Mouse (Mus musculus) hindbrain, postnatal 0 days (tissue): ENCODE measurements at regions not wholly inside any gene's neighbourhood (a gene's known extent, or its start where the extent isn't known, plus 50 kb on each side); places are given as distances from the start of the nearest gene placed in this dataset.

Experiments
- ATAC-seq: fragments of 200-750 bp; cut with Nextera tagmentation; 2 replicates; pipeline ENCODE4 v1.8.0; 2017; ENCODE audit warnings: mild to moderate bottlenecking, moderate TSS enrichment, moderate library complexity
- DNase-seq: peaks from one replicate; pipeline ENCODE4 v3.0.0-alpha.2; 2015; ENCODE audit warnings: low spot score
- H3K27ac ChIP-seq: fragments of 300-500 bp; sonication (generic); 2 replicates; pipeline ENCODE4 v1.5.1; 2014; ENCODE audit warnings: mild to moderate bottlenecking
- H3K27me3 ChIP-seq: fragments of 300-500 bp; sonication (generic); 2 replicates; pipeline ENCODE4 v1.6.1; 2014; ENCODE audit warnings: low read length, mixed read lengths; ENCODE audit not compliant: insufficient read depth
- H3K36me3 ChIP-seq: fragments of 300-500 bp; sonication (generic); 2 replicates; pipeline ENCODE4 v1.6.1; 2014; ENCODE audit warnings: low read length, mixed read lengths; ENCODE audit not compliant: insufficient read depth
- H3K4me1 ChIP-seq: fragments of 300-500 bp; sonication (generic); 2 replicates; pipeline ENCODE4 v1.6.1; 2014; ENCODE audit warnings: antibody characterized with exemption, low read length, mixed read lengths; ENCODE audit not compliant: insufficient read depth
- H3K4me2 ChIP-seq: fragments of 300-500 bp; sonication (generic); 2 replicates; pipeline ENCODE4 v1.6.1; 2014; ENCODE audit warnings: low read depth, mild to moderate bottlenecking, low read length, moderate library complexity, mixed read lengths
- H3K4me3 ChIP-seq: fragments of 300-500 bp; sonication (generic); 2 replicates; pipeline ENCODE4 v1.5.1; 2014; ENCODE audit warnings: low read length
- H3K9ac ChIP-seq: fragments of 300-500 bp; sonication (generic); replicated peaks from 2 replicates; pipeline ENCODE4 v1.6.1; 2014; ENCODE audit warnings: mild to moderate bottlenecking, low read length, moderate library complexity, mixed read lengths
- H3K9me3 ChIP-seq: fragments of 300-500 bp; sonication (generic); 2 replicates; pipeline ENCODE4 v1.6.1; 2016; ENCODE audit warnings: low read length, mixed read lengths
- CTCF ChIP-seq: IDR thresholded peaks from 2 replicates; pipeline ENCODE4 v1.5.1; 2016; ENCODE audit warnings: antibody characterized with exemption, control low read depth, low read depth
- WGBS: fragments of 180-500 bp; shearing (Covaris S2); extraction: QIAGEN DNeasy Blood & Tissue Kit; methylation state at CpG from one replicate; pipeline ENCODE4 v1.1.7; 2014; 5-methylcytosine and 5-hydroxymethylcytosine counted together

- H3K9ac ChIP-seq: no peak overlapping the region
- no peaks in the 10 kb centered on the region for H3K9me3 ChIP-seq
- DNase-seq (no peak), ATAC-seq (no peak)
- no peaks in the 10 kb centered on the region for H3K36me3 ChIP-seq
- H3K27ac ChIP-seq: no peak overlapping the region
- 85% methylated on average over 8 of the region's 8 CpGs for WGBS
- no peaks in the 10 kb centered on the region for H3K27me3 ChIP-seq
- peaks cover 15% of the 10 kb centered on the region; the same call in 1 of the 2 replicates for H3K4me1 ChIP-seq
- no peak for TF ChIP-seq CTCF
- no peak overlapping the region for H3K4me3 ChIP-seq
- H3K4me2 ChIP-seq: no peak overlapping the region
Observed at GRCm38 (mm10) chr13:52019647-52020046, 173.2 kb downstream of the Gadd45g start.

GRCm38 (mm10) chr13:52021150-52021549 lies 174.7 kb downstream of the Gadd45g start:
- Histone ChIP-seq H3K36me3 (no peaks in the 10 kb centered on the region), H3K4me3 (no peak overlapping the region), H3K9me3 (no peaks in the 10 kb centered on the region), H3K27me3 (no peaks in the 10 kb centered on the region), H3K4me2 (no peak overlapping the region), H3K4me1 (peaks cover 17% of the 10 kb centered on the region), H3K9ac (no peak overlapping the region), H3K27ac (no peak overlapping the region)
- DNase-seq (no peak), ATAC-seq (no peak)
- 35% methylated on average over 11 of the region's 11 CpGs for WGBS
- TF ChIP-seq CTCF: no peak

GRCm38 (mm10) chr13:52021828-52022227 lies 175.3 kb downstream of the Gadd45g start:
- 56% methylated on average over 6 of the region's 6 CpGs for whole genome bisulfite sequencing
- no peak for ATAC-seq
- Histone ChIP-seq H3K9me3 (no peaks in the 10 kb centered on the region), H3K4me3 (no peak overlapping the region), H3K9ac (no peak overlapping the region), H3K4me1 (peaks cover 17% of the 10 kb centered on the region), H3K27ac (no peak overlapping the region), H3K4me2 (no peak overlapping the region), H3K36me3 (no peaks in the 10 kb centered on the region), H3K27me3 (no peaks in the 10 kb centered on the region)
- no peak for TF ChIP-seq CTCF
- no peak for DNase-seq

GRCm38 (mm10) chr13:52022529-52022928 lies 176.1 kb downstream of the Gadd45g start:
- H3K9ac ChIP-seq: no peak overlapping the region
- no peak overlapping the region for H3K27ac ChIP-seq
- no peaks in the 10 kb centered on the region for H3K27me3 ChIP-seq
- DNase-seq (no peak), ATAC-seq (no peak)
- peaks cover 17% of the 10 kb centered on the region for H3K4me1 ChIP-seq
- H3K4me2 ChIP-seq: no peak overlapping the region
- no peak overlapping the region for H3K4me3 ChIP-seq
- WGBS: 74% methylated on average over 4 of the region's 4 CpGs
- no peaks in the 10 kb centered on the region for H3K9me3 ChIP-seq
- no peaks in the 10 kb centered on the region for H3K36me3 ChIP-seq
- no peak for TF ChIP-seq CTCF

- Histone ChIP-seq H3K36me3 (no peaks in the 10 kb centered on the region), H3K9ac (no peak overlapping the region), H3K27me3 (no peaks in the 10 kb centered on the region), H3K4me2 (no peak overlapping the region), H3K4me3 (no peak overlapping the region), H3K4me1 (peaks cover 22% of the 10 kb centered on the region), H3K27ac (peak overlapping the region; percentile 42; the same call in 1 of the 2 replicates), H3K9me3 (no peaks in the 10 kb centered on the region)
- ATAC-seq: no peak
- DNase-seq: peak; percentile 72
- TF ChIP-seq CTCF: no peak
- WGBS: 17% methylated on average over 2 of the region's 2 CpGs
Observed at GRCm38 (mm10) chr13:52024349-52024748, 177.9 kb downstream of the Gadd45g start.

- DNase-seq (peak; percentile 62), ATAC-seq (peak; percentile 54)
- Histone ChIP-seq H3K9ac (no peak overlapping the region), H3K4me3 (no peak overlapping the region), H3K4me1 (peaks cover 25% of the 10 kb centered on the region), H3K27me3 (no peaks in the 10 kb centered on the region), H3K4me2 (no peak overlapping the region), H3K36me3 (no peaks in the 10 kb centered on the region), H3K27ac (peak overlapping the region; percentile 42; the same call in 1 of the 2 replicates), H3K9me3 (no peaks in the 10 kb centered on the region)
- TF ChIP-seq CTCF: no peak
- 17% methylated on average over 18 of the region's 18 CpGs for WGBS
Observed at GRCm38 (mm10) chr13:52024832-52025481, 178.5 kb downstream of the Gadd45g start.

- 46% methylated on average over 5 of the region's 5 CpGs for WGBS
- TF ChIP-seq CTCF: no peak
- Histone ChIP-seq H3K4me2 (no peak overlapping the region), H3K27me3 (no peaks in the 10 kb centered on the region), H3K9me3 (no peaks in the 10 kb centered on the region), H3K27ac (0 out of 2 replicates have a peak overlapping the region, but pooled peaks have one; percentile 42), H3K4me1 (peaks cover 25% of the 10 kb centered on the region), H3K4me3 (no peak overlapping the region), H3K9ac (no peak overlapping the region), H3K36me3 (no peaks in the 10 kb centered on the region)
- ATAC-seq: peak; percentile 84
- peak; percentile 87 for DNase-seq
Observed at GRCm38 (mm10) chr13:52025482-52025848, 179.0 kb downstream of the Gadd45g start.
